Mouse (Mus musculus) CH12.LX (cell line): ENCODE data around the gene Il22ra1. TPM values are rescaled to one million over a fixed set of nuclear protein-coding genes. Genes with fewer than 3 reads are reported as not detected.

Experiments used
- DNase-seq: peaks from one replicate; pipeline ENCODE4 v3.0.0-alpha.2; 2013; ENCODE audit errors: extremely low read depth
- H3K27ac ChIP-seq: 2 replicates; pipeline ENCODE4 v1.5.1; 2012; ENCODE audit warnings: low read depth, mild to moderate bottlenecking, control low read depth, moderate library complexity; ENCODE audit not compliant: insufficient read depth
- H3K27me3 ChIP-seq: replicated peaks from 2 replicates; pipeline ENCODE3; 2012; ENCODE audit warnings: inconsistent platforms
- H3K36me3 ChIP-seq, 2 experiments: replicated peaks in 1 of 2; 2 replicates each; pipeline versions ENCODE3 to v1.6.1; 2012; ENCODE audit warnings: inconsistent platforms in 1 of 2, low read length in 1 of 2, mild to moderate bottlenecking in 1 of 2, mixed read lengths in 1 of 2, moderate library complexity in 1 of 2; ENCODE audit not compliant: control insufficient read depth in 1 of 2, insufficient read depth in 1 of 2
- H3K4me1 ChIP-seq, 2 experiments: 2 replicates each; pipeline ENCODE4 v1.6.1; 2012; ENCODE audit warnings: inconsistent platforms in 1 of 2, moderate library complexity in 1 of 2; ENCODE audit not compliant: insufficient read depth in 2 of 2, control insufficient read depth in 1 of 2
- H3K4me2 ChIP-seq: 2 replicates; pipeline ENCODE4 v1.6.1; 2012; ENCODE audit warnings: low read depth, mild to moderate bottlenecking, control low read depth; ENCODE audit not compliant: poor library complexity, insufficient read depth, severe bottlenecking
- H3K4me3 ChIP-seq, 3 experiments: fragments of 150-350 bp in 1 of 3; sonication (generic) in 1 of 3; replicated peaks in 1 of 3; 2 replicates each; pipeline versions ENCODE3 to v1.5.1; 2011 to 2012; ENCODE audit warnings: low read depth in 2 of 3, low read length in 2 of 3, mild to moderate bottlenecking in 2 of 3, moderate library complexity in 2 of 3, control low read depth in 1 of 3, improper control_type of control experiment in 1 of 3, inconsistent platforms in 1 of 3, mixed read lengths in 1 of 3; ENCODE audit not compliant: poor library complexity in 1 of 3
- H3K79me2 ChIP-seq: replicated peaks from 2 replicates; pipeline ENCODE4 v1.6.1; 2012; ENCODE audit warnings: mild to moderate bottlenecking, moderate library complexity; ENCODE audit not compliant: control insufficient read depth, poor library complexity, insufficient read depth, severe bottlenecking; ENCODE audit errors: extremely low read depth
- H3K9ac ChIP-seq: 2 replicates; pipeline ENCODE4 v1.6.1; 2012; ENCODE audit warnings: low read depth, mild to moderate bottlenecking, control low read depth, moderate library complexity; ENCODE audit not compliant: insufficient read depth
- H3K9me3 ChIP-seq: replicated peaks from 2 replicates; pipeline ENCODE3; 2012; ENCODE audit warnings: low read length, inconsistent platforms, mixed read lengths
- BHLHE40 ChIP-seq: IDR thresholded peaks from 2 replicates; pipeline ENCODE4 v1.6.1; 2011; ENCODE audit warnings: mild to moderate bottlenecking, low read depth, low read length, improper control_type of control experiment
- CHD2 ChIP-seq: IDR thresholded peaks from 2 replicates; pipeline ENCODE4 v1.6.1; 2011; ENCODE audit warnings: low read length, improper control_type of control experiment
- CTCF ChIP-seq, 2 experiments: IDR thresholded peaks in 1 of 2; conservative IDR thresholded peaks in 1 of 2; 2 replicates each; pipeline ENCODE4 v1.5.1; 2011 to 2012; ENCODE audit warnings: low read depth in 2 of 2, low read length in 2 of 2, improper control_type of control experiment in 1 of 2, inconsistent platforms in 1 of 2, mild to moderate bottlenecking in 1 of 2, moderate library complexity in 1 of 2
- E2F4 ChIP-seq: IDR thresholded peaks from 2 replicates; pipeline ENCODE4 v1.6.1; 2011; ENCODE audit warnings: low read depth, low read length, improper control_type of control experiment; ENCODE audit not compliant: insufficient replicate concordance
- ELF1 ChIP-seq: IDR thresholded peaks from 2 replicates; pipeline ENCODE4 v1.6.1; 2014; ENCODE audit warnings: low read depth, mild to moderate bottlenecking, inconsistent platforms, low read length, improper control_type of control experiment
- EP300 ChIP-seq: IDR thresholded peaks from 2 replicates; pipeline ENCODE4 v1.6.1; 2011; ENCODE audit warnings: low read length, improper control_type of control experiment
- ETS1 ChIP-seq: conservative IDR thresholded peaks from 2 replicates; pipeline ENCODE4 v1.6.1; 2012; ENCODE audit warnings: low read depth, mild to moderate bottlenecking, inconsistent platforms, low read length, improper control_type of control experiment, moderate library complexity
- IRF4 ChIP-seq: IDR thresholded peaks from 2 replicates; pipeline ENCODE4 v1.6.1; 2014; ENCODE audit warnings: low read depth, mild to moderate bottlenecking, inconsistent platforms, low read length, improper control_type of control experiment
- JUN ChIP-seq: IDR thresholded peaks from 2 replicates; pipeline ENCODE4 v1.6.1; 2011; ENCODE audit warnings: low read depth, mild to moderate bottlenecking, low read length, improper control_type of control experiment, moderate library complexity; ENCODE audit not compliant: insufficient read depth
- JUND ChIP-seq: conservative IDR thresholded peaks from 2 replicates; pipeline ENCODE4 v1.6.1; 2011; ENCODE audit warnings: low read depth, low read length, improper control_type of control experiment
- MAFK ChIP-seq: IDR thresholded peaks from 2 replicates; pipeline ENCODE4 v1.6.1; 2011; ENCODE audit warnings: low read length, improper control_type of control experiment; ENCODE audit not compliant: insufficient replicate concordance
- MAX ChIP-seq: IDR thresholded peaks from 2 replicates; pipeline ENCODE4 v1.6.1; 2011; ENCODE audit warnings: low read length, improper control_type of control experiment
- NELFE ChIP-seq: IDR thresholded peaks from 2 replicates; pipeline ENCODE4 v1.6.1; 2011; ENCODE audit warnings: low read depth, low read length, improper control_type of control experiment
- NRF1 ChIP-seq: IDR thresholded peaks from 2 replicates; pipeline ENCODE4 v1.6.1; 2014; ENCODE audit warnings: low read depth, mild to moderate bottlenecking, inconsistent platforms, low read length, improper control_type of control experiment, moderate library complexity
- POLR2AphosphoS2 ChIP-seq: IDR thresholded peaks from 2 replicates; pipeline ENCODE4 v1.6.1; 2011; ENCODE audit warnings: low read depth, low read length, improper control_type of control experiment
- RAD21 ChIP-seq: IDR thresholded peaks from 2 replicates; pipeline ENCODE4 v1.6.1; 2011; ENCODE audit warnings: low read depth, mild to moderate bottlenecking, low read length, improper control_type of control experiment, moderate library complexity
- RCOR1 ChIP-seq: conservative IDR thresholded peaks from 2 replicates; pipeline ENCODE4 v1.6.1; 2012; ENCODE audit warnings: low read depth, mild to moderate bottlenecking, inconsistent platforms, low read length, improper control_type of control experiment
- SMC3 ChIP-seq: IDR thresholded peaks from 2 replicates; pipeline ENCODE4 v1.6.1; 2011; ENCODE audit warnings: low read depth, low read length, improper control_type of control experiment
- UBTF ChIP-seq: IDR thresholded peaks from 2 replicates; pipeline ENCODE4 v1.6.1; 2012; ENCODE audit warnings: low read depth, mild to moderate bottlenecking, inconsistent platforms, low read length, improper control_type of control experiment, moderate library complexity
- USF1 ChIP-seq: IDR thresholded peaks from 2 replicates; pipeline ENCODE4 v1.6.1; 2014; ENCODE audit warnings: low read depth, mild to moderate bottlenecking, inconsistent platforms, low read length, improper control_type of control experiment
- USF2 ChIP-seq: conservative IDR thresholded peaks from 2 replicates; pipeline ENCODE4 v1.6.1; 2011; ENCODE audit warnings: low read depth, low read length, improper control_type of control experiment
- ZC3H11A ChIP-seq: IDR thresholded peaks from 2 replicates; pipeline ENCODE4 v1.6.1; 2012; ENCODE audit warnings: low read depth, mild to moderate bottlenecking, inconsistent platforms, low read length, improper control_type of control experiment
- ZKSCAN1 ChIP-seq: IDR thresholded peaks from 2 replicates; pipeline ENCODE4 v1.6.1; 2012; ENCODE audit warnings: low read depth, inconsistent platforms, low read length, improper control_type of control experiment, borderline replicate concordance
- dilution Hi-C: fragments of 300-500 bp; cut with MboI; formaldehyde crosslinking; loops from 2 replicates; pipeline ENCODE4 v1.14.3; 2020; ENCODE audit warnings: low sequenced_read_pairs; ENCODE audit not compliant: extremely low pct_unique_long_range_greater_than_20kb, extremely low pct_ligation_motif_present
- in situ Hi-C: fragments of 300-500 bp; cut with MboI; formaldehyde crosslinking; loops from 3 replicates; pipeline ENCODE4 v1.14.3; 2019; ENCODE audit warnings: low sequenced_read_pairs, low pct_ligation_motif_present, low pct_unique_long_range_greater_than_20kb, mixed read lengths
- polyA plus RNA-seq: library from polyadenylated mRNA; unstranded; fragments of >175 nt; gene quantifications from 2 replicates; pipeline ENCODE4 v1.2.1, GENCODE M21; 2012; ENCODE audit warnings: low read depth; ENCODE audit not compliant: insufficient read length
- total RNA-seq, 2 experiments: library from RNA; depleted of rRNA; stranded (reverse); fragments of 300-350 nt in 1 of 2; fragments of >200 nt in 1 of 2; gene quantifications; 2 replicates each; pipeline ENCODE4 v1.2.3; 2012 to 2014

The Il22ra1 gene
- total and polyA plus RNA-seq, 3 experiments: not detected

DNA sequence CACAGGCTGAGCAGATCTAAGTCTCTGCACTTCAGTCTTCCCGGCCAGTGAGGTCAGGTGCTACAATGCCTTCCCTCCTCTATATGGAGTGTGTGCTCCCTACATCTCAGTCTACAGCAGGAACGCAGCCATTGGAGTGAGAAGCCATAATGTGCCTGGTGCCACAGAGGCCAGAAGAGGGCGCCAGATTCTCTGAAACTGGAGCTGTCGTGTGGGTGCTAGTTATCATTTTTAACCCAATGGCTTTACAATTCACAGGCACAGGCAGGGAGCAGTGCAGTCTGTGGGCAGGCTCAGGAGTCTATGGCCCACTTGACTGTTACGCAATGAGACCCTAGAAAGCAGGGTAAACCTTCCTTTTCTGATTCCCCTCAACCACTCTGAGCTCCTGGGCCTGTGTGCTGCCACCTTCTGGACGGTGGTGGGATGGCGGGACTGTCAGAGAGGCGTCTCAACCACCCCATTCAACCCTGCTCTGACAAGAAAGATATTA lies 18.9 kb upstream of the Il22ra1 start:
- in situ Hi-C loops: no loop called here
- peaks cover 4 to 10% of the 10 kb centered on the region in 2 experiments; a peak in 2 of 4 replicates for H3K4me1 ChIP-seq

DNA sequence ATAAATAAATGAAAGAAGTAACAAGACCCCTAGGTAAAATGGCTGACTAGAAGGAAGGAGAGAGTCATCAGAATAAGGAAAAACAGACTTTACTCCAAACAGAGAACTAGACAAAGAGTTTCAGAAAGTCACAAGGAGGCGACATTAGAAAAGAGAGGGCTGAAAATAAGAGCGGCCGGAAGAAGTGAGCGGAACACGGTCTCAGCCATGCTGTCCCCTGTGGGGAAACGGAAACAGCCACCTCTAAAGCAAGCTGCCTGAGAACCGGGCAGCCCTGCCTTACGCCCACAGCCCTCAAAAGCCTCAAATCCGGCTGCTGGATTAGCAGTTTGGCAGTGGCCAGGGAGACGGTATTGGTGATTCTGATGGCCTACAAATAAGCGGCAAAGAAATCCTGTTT lies 18.4 kb upstream of the Il22ra1 start:
- in situ Hi-C loops (no loop called here), dilution Hi-C loops (no loop called here)
- TF ChIP-seq ELF1 (no peak), CTCF (conservative IDR thresholded peaks at IDR 0.05 in 1 of 2, IDR thresholded peaks at IDR 0.05 in 1 of 2; ENCODE audit: low read depth in 2 of 2, low read length in 2 of 2) (no peak), CHD2 (no peak), MAFK (no peak), JUND (no peak), E2F4 (no peak), ZKSCAN1 (no peak), UBTF (no peak), JUN (no peak), ZC3H11A (no peak), EP300 (no peak), BHLHE40 (no peak), MAX (no peak), NELFE (no peak), RAD21 (no peak), ETS1 (no peak), IRF4 (no peak), POLR2AphosphoS2 (no peak), USF1 (no peak), USF2 (no peak)
- Histone ChIP-seq H3K4me2 (no peak overlapping the region), H3K79me2 (no peaks in the 10 kb centered on the region), H3K9ac (no peak overlapping the region), H3K27me3 (peaks cover 56% of the 10 kb centered on the region), H3K27ac (no peak overlapping the region), H3K4me3 (no peak overlapping the region), H3K36me3 (no peaks in the 10 kb centered on the region), H3K4me1 (peaks cover 4 to 15% of the 10 kb centered on the region in 2 experiments; a peak in 2 of 4 replicates), H3K9me3 (peaks cover 6% of the 10 kb centered on the region)
- no peak for DNase-seq

More for the DNA sequence above, 18.9 kb upstream of the Il22ra1 start:
- TF ChIP-seq CTCF (conservative IDR thresholded peaks at IDR 0.05 in 1 of 2, IDR thresholded peaks at IDR 0.05 in 1 of 2; ENCODE audit: low read depth in 2 of 2, low read length in 2 of 2) (peak; percentile 74 to 79), SMC3 (peak; percentile 56), RAD21 (peak; percentile 44), NRF1 (no peak), POLR2AphosphoS2 (no peak), NELFE (peak; percentile 46; the same call in 1 of the 2 replicates), ELF1 (no peak), RCOR1 (no peak)
- peaks cover 59% of the 10 kb centered on the region for H3K27me3 ChIP-seq
- peaks cover under 1% of the 10 kb centered on the region for H3K9me3 ChIP-seq
- H3K4me2 ChIP-seq: peak overlapping the region; percentile 64
- no peaks in the 10 kb centered on the region for H3K36me3 ChIP-seq
- H3K4me3 ChIP-seq: peak overlapping the region in 2 of 3 experiments; percentile 19 to 31
- peak; percentile 77 for DNase-seq
- no peaks in the 10 kb centered on the region for H3K79me2 ChIP-seq
- H3K27ac ChIP-seq: no peak overlapping the region
- dilution Hi-C loops: no loop called here
- H3K9ac ChIP-seq: no peak overlapping the region
